Mouse (Mus musculus): Measurements from ENCODE around the gene Tbc1d19.

DNA sequence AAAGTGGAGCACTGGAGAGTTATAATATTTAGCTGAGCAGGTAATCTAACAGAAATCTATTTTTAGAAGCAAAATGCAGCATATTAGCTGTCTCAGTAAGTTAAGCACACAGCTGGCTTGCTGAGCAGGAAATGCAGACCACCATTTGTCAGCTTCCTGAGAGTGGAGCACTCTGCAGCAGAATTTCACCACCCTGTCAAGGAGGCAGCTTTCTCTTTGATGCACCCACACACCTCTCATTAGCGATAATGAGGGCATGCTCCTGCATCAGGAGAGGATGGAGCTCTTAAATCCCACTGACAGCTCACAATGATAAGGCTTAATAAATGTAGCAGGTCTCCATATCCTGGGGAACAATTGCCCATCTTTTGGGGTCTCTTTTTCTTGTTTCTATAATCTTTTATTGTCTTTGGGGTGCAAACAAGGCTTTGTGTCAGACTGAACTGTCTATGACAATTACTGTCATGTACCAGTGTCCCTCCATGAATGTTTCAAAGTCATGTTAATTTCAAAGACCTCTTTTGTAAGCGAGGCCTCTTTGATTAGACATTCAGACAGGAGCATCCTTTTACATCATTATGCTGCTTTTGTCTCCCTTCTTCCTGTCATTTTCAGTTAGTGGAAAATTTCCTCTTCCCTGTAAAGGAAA is 39.0 kb downstream of the Tbc1d19 start:
- no peak for TF ChIP-seq EP300 (IDR thresholded peaks at IDR 0.05; ENCODE audit: low read depth)
- TF ChIP-seq CTCF (IDR thresholded peaks at IDR 0.05; ENCODE audit: low read depth), result no peak
